Mouse (Mus musculus): ENCODE measurements around the gene Cfdp1.

Cfdp1 gene

DNA sequence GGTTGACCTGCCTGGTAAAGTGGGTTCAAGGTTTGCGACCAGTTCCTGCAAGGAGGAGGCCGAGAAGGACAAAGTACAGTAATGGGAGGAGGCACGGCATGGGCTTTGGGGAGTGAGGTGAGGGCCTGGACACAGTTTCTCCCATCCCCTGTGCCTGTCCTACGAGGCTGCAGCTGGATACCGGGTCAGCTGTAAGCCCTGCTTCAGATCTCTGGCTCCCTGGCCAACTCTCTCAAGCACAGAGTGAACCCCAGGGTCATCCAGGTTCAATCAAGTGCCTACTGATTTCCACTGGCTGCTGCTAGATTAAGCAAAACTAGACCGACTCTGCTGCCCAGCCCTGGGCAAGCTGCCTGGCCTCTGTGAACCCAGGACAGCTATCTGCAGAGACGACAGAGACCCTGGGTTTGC is 113.8 kb downstream of the Cfdp1 start:
- no peak for DNase-seq (ENCODE audit: low read depth, low spot score)

DNA sequence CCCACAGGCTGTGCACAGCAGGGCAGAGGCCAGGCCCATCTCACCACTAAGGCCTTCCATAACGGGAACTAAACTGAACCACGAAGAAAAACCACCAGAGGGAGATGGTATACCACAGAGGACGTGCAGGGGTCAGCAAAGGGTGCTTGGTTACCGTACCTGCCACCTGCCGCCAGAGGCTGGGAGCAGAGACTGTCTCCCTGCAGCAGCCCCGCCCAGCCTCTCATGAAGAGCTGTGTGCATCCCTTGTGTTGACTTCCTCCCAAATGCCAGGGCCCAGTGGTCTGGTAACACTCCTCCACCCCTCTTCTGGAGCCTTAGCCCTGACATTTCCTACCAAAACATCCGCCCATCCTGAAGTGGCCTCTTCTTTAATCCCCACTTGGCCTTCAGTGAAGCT is 114.5 kb downstream of the Cfdp1 start:
- DNase-seq (ENCODE audit: low read depth, low spot score): no peak

DNA sequence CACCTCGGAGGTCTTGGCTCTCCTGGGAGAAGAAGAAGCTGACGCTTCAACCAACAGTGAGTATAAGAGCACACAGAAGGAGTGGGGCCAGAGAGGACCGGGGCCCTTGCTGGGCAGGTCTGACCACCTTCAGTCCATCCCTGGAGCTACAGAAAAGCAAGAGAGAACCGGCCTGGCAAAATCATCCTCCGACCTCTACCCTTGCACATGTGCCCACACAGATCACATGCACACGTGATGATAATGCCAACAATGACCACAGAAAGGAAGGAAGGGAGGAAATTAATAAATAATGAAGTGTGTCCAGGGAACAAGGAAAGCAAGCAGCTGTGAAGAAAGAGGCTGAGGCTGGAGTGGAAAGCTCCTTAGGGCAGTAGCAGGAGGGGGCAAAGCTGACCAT is 115.2 kb downstream of the Cfdp1 start:
- no peak for DNase-seq (ENCODE audit: low read depth, low spot score)

DNA sequence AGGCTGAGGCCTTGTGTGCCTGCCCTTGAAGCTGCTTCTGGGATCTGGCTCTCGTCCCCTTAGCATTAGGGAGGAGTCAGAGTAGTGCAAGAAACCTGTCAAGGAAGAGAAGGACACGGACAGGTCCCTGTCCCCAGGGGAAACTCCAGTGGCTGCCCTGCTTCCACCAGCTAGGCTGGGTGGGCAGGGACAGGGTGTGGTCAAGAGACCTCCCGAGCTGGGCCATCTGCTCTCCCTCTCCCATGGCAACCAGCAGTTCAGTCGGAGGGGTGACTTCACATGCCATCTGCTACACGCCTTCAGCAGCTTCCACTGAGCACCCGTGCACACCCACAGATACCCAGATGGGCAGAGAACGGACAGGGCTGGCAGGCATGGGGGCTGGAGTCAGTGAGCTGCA is 117.8 kb downstream of the Cfdp1 start:
- no peak for DNase-seq (ENCODE audit: low read depth, low spot score)

DNA sequence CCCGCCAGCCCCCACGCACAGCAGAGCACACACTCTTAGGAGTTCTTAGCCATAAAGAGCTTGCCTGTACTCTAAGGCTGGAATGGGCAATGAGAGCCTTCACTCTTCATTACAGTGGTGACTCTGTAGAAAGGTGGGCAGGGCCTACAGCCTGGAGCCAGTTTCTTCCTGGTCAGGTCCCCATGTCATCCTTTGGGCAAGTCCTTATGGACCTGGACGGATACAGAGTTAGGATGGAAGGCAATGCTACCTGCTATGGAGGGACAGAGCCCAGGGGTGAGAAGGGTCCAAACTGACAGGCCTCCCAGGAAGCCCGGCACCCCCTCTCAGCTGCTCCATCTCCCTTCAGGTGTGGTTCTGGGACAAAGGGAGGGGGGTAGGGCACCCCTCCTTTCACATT is 118.3 kb downstream of the Cfdp1 start:
- no peak for DNase-seq (ENCODE audit: low read depth, low spot score)

DNA sequence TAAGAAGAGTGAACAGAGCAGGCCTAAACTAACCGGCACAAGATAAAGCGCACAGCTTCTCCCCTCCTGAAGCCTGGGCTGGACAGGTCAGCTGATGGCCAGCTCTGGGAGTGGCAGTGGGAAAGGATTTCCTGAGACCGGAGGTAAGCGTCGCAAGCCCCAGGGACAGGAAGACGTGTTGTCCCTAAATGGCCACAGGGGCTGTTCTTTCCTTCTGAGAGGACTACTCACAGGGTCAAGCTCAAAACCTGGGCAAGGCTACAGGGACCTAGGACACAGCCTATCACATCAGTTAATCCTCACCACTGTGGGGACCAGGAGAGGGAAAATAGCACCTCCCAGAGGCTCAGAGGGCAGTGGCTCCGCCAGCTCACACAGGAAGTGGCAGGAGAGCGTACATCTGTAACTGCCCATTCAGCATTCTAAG is 118.7 kb downstream of the Cfdp1 start:
- DNase-seq (ENCODE audit: low read depth, low spot score): no peak

DNA sequence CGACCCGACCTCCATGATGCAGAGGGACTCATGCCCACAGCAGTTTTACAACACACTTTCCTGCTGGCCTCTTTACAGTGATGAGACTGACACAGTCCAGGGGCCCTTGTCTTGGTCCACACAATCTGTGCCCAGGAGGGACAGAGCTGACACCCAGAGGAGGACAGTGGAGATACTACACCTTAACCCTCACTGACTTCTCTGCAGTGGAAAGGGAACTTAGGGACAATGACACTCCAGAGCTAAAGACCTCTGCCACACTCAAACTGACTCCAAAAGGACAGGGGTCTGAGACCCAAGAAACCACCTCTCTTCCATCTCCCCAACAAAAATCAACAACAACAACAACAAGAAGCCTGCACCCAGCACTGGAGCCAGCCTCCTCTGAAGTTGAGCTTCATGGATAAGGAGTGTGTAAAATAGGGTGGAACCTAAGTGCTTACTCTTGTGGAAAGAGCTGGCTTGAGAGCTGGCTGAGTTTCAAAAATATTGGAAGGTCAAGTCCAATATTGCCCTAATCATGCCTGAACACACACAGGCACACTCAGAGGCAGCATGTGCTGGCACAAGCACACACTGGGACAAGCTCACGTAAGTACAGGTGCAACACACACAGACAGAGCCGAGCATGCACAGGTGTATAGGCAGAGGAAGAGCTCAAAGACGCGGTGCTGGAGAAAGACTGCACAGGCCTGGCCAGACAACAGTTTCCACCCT is 119.7 kb downstream of the Cfdp1 start:
- DNase-seq (ENCODE audit: low read depth, low spot score): no peak

DNA sequence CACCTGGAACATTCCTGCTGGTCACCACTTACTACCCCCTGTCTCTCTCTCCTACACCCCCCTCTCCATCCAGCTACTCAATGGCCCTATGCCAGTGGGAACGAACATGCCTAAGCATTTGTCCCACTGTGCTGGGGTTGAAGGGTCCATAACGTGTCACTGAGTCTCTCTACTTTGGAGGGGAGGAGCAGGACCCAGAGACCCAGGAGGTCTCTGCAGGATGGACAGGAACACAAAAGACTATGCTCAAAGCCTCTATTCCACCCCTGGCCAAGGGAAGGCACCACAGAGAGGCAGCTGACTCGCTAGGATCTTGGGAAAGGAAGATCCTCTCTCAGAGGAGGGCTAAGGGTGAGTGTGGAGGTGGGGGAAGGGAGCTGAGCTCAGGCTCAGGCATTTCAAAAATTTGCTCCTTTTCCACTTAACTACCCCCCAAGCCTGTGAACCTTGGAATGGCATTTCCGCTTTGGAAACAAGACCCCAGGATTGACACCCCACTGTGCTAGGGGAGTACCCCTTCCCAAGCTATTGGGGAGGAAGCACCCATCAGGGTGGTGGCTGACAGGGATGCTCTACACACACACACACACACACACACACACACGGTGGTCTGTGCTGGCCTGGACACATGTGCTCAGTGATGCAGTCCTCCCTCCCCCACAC is 120.4 kb downstream of the Cfdp1 start:
- no peak for DNase-seq (ENCODE audit: low read depth, low spot score)

DNA sequence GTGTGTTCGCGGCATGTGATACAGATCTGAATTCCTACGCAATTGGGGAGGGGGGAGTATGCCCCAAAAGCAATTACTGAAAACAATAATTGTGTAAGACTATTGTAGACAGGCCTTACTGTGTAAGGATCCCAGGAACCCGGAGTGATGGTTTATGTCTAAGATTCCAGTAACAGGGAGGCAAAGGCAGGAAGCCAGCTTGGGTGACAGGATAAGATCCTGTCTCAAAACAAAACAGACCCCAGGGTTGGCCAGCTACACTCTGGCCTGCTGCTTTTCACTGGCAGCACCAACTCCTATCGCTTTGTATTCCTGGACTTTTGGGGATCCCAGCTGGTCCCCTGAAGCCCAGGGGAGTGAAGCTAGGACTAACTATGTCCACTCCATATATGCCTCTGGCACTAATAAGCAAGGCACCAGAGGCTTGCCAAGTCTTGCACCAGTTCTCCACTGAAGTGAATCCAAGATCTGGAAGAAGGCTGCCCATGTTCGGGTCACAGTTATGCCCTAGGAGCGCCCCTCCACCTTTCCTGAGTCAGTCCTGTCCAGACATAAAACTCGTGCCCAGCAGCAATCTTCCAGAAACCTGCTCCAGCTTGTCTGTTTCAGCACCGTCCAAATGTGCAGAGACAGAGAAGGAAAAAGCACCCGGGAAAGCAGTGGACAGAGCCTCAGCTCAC is 121.5 kb downstream of the Cfdp1 start:
- no peak for DNase-seq (ENCODE audit: low read depth, low spot score)

DNA sequence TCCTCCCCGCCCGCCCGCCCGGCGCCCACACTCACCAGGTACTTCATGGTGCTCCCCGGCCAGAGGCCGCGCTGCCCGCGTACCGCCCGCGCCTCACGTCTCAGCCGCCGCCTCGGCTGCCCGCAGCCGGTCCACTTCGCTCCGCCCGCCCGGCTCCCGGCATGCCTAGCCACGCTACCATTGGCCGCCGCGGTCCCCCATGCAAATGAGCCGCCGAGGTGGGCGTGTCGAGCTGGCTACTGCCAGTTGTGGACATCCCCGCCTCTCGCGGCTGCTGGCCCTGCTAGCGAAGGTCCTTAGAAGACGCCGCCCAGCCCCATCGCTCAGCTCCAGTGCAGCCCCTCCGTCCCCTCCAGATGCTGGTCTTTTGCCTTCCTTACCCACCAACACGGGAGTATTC is 122.1 kb downstream of the Cfdp1 start:
- peak; percentile 80 for DNase-seq (ENCODE audit: low read depth, low spot score)

DNA sequence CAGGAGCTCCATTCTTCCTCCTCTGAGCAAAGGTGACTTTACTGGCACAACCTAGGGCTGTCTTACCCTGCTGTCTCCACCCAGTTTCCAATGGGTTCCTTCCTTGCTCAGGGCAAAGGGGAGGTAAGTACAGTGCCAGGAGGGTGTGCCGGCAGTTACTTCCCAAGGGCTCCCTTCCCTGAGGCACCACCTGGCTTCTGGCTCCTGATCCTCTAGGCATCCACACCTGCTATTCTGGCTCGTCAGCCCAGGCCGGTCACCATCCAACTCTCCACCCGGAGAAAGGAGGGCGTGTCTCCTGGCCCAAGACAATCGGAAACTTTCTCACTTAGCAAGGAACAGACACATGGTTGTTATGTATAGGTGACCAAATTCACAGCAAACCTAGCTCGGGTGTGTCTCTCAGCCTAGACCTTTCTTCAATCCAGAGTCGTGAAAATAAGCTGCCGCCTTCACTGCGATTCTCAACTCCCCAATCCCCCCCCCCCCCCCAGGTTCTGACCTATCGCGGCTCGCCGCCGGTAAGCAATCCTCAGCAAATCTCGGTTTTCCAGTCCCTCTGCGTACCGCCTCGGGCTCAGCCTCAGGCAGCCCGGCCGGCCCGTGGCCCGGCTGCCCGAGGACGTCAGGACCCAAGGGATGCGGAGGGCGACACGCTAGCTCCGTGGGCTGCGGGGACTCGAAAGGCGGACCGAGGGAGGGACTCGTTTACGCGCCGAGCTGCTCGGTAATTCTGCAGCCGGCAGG is 122.7 kb downstream of the Cfdp1 start:
- no peak for DNase-seq (ENCODE audit: low read depth, low spot score)

DNA sequence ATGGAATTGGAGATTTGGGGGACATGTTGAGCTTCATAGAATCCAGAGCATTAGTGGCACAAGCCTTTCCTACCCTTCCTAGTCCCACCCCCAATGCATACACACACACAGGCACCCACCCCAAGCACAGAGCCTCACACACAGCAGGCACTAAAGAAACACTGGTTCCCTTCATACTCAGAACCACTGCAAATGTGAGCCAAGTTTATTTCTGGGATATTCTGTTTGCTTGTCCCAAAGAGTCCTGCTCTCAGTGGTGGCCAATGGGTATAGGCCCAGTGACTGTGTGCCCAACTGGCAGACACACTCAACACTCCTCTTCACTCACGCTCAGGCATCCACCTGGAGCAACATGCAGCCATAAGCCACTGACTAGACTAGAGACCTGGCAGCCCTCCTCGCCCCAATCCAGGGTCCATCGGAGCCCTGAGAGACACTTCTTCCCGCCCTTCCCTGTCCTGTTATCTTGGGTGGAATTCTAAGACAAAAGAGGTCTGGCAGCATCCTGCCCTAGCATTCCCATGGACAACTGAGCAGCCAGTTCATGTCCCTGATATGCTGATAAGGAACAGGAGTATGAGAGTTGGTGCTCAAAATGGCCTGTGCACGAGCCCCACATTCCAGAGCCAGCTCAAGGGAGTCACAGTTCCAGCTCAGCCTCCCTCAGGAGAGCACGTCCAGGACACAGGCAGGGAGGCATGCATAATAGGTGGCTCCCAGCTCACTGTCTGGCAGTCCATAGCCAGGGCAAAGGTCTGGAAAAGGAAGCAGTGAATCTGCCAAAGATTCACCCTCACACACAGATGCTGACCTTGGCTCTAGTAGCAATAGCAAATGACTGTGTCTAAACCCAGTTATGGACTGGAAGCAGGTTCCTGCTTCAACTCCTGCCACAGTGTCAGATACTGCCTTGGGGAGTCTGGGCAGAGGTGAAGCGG is 124.6 kb downstream of the Cfdp1 start:
- DNase-seq (ENCODE audit: low read depth, low spot score): no peak

DNA sequence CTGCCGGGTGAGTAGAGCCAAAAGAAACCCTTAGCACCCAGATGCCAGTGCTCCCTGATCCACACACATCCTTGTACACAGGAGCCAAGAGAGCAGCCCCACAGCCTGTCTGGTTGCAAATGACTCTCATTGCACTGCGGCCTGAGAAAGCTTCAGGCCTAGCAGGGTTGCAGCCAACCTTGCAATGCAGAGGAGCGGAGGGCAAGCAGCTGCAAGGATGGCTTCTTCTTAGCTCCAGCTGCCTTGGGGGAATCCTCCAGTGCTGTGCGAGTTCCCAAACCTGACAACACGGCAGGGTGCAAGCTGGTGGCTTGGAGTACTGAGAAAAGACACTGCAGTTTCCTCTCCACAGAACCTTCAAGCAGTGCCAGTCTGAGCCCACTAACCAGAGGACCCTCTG is 125.6 kb downstream of the Cfdp1 start:
- no peak for DNase-seq (ENCODE audit: low read depth, low spot score)

DNA sequence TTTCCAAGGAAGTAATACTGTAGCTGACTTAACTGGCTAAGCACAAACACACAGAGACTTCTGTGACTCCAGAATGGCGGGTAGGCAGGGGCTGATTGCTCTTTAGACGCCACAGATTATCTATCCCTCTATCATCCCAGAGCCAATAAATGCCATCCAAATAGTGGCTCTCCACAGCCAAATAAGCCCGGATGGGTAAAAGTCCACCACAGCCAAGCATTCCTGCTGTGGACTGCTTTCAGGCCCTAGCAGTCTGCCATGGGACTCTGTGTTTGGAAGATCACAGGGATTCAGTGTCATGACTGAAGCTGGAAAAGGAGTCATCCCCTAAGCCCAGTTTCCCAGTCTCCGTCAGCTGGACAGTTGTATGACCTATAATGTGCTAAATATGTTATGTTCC is 126.5 kb downstream of the Cfdp1 start:
- DNase-seq (ENCODE audit: low read depth, low spot score): no peak

DNA sequence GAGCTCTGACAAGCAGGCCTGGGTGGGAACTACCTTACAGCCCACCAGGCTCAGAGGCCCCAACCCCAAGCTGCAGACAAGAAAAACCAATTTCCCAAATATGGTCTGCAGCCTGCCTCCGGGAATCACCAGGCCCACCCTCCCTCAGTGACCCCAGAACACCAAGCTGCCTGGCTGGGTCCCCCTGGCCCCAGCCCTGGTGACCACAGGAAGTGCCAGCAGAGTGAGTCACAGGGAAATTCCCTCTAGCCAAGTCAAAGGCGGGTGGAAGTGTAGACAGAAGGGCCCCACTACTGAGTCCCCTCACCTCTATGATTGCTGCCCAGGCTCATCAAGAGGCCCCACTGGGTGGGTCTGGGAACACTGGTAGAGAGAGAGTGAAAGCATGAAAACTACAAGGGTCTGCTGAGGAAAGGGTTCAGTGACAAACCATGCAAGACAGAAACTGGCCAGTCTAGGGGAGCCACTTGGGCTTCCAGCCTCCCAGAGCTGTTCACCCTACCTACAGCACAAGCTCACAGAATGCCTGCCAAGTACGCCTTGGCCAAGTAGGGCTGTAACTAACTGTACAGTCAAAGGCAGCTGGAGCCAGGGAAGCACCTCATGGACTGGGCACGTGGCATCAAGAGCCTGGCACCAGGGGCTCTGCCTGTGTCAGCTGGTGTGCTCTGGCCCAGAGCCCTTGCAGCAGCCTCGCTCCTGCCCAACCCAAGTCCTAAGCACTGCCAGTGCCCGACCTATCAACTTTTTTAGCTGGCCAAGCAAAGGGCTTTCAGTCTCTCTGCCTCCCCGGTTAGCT is 127.8 kb downstream of the Cfdp1 start:
- DNase-seq (ENCODE audit: low read depth, low spot score): peak; percentile 77

DNA sequence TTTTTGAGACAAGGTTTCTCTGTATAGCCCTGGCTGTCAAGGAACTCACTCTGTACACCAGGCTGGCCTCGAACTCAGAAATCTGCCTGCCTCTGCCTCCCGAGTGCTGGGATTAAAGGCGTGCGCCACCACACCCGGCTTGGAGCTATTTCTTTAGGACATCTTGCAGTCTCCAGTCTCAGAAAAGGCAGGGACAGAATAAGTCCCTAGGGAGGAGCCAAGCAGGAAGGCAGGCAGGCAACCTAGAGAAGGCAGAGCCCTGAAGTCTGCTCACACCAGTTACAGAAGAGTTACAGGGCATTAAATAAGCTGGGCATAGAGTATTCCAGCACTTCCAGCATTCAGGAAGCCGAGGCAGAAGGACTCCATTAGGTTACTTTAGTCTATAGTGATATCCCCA is 128.8 kb downstream of the Cfdp1 start:
- no peak for DNase-seq (ENCODE audit: low read depth, low spot score)

DNA sequence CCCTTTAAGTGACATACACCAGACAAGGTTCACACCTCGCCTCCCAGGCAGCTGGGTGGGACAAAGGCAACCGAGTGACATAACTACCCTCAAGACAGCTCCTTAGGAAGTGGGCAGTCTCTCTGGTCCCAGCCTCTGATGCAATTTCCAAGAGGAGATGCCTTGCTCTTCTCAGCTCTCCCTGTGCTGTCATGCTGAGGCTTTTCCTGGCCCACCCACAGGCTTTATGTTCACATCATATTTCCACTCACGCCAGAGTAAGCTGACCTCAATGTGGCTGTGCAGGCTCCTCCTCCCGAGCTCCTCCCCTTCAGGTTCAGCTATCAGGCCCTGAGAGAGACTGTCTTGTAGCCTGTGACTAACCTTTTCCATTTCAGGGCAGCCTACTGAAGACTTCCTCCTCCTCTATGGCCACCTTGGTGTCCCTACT is 134.0 kb downstream of the Cfdp1 start:
- DNase-seq (ENCODE audit: low read depth, low spot score): no peak

DNA sequence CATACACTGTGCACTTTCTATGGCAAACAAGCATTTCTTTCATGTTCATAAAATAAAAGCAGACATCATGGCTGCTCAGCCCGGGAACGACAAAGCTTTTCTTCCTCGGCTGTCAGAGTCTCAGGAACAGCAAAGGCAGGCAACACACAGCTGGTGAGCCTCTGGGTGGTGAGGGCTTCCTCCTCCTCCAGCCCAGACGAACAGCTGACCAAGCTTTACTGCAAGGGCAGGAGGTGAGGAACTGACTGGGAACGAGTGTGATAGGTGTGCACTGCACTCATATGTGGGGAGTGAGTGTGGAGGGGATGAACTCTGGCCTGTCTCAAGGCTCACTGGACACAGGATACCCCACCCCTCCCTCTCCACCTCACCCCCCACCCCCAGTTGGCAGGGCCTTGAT is 135.2 kb downstream of the Cfdp1 start:
- DNase-seq (ENCODE audit: low read depth, low spot score): no peak
